Mouse (Mus musculus): ENCODE results near the gene Ppp3r1. TPM values are rescaled to one million over a fixed set of nuclear protein-coding genes. Genes with fewer than 3 reads are reported as not detected.

The Ppp3r1 gene
- polyA plus RNA-seq, 1 experiment from 2014 or later: 84.6 TPM

DNA sequence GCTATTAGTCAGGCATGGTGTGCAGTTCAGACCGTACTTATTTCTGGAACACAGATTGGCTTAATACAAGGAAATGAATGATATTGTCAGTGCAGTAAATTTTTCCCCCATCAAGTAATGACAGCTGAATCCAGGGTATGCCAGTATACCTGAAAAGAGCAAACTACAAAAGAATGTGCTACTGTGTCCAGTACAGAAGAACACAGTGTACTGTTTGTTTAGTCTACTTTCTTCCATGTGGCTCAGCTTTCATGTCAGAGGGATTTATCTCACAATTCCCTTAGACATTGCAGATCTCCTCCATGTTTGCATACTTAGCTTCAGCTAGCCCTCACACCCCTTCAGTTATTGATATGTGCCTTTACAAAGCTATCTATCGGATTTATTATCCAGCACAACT lies 10.2 kb downstream of the Ppp3r1 start:
- H3K4me2 ChIP-seq (replicated peaks; ENCODE audit: low read depth, low read length): no peak overlapping the region
- ATAC-seq (ENCODE audit: low FRiP score, low TSS enrichment): peak; percentile 24; the same call in 1 of the 2 replicates
- H3K4me1 ChIP-seq (ENCODE audit: insufficient read depth, low read length): peaks cover 36% of the 10 kb centered on the region
- H3K9ac ChIP-seq (replicated peaks; ENCODE audit: low read length): no peak overlapping the region
- H3K27me3 ChIP-seq (ENCODE audit: insufficient read depth, low read length): no peaks in the 10 kb centered on the region
- no peak overlapping the region for H3K4me3 ChIP-seq (ENCODE audit: low read length)
- H3K9me3 ChIP-seq (ENCODE audit: low read length): peaks cover 5% of the 10 kb centered on the region; the same call in 1 of the 2 replicates
- 74% methylated on average over 2 of the region's 2 CpGs for WGBS
- no peak overlapping the region for H3K27ac ChIP-seq (ENCODE audit: low read length)
- peaks cover 5% of the 10 kb centered on the region; the same call in 1 of the 2 replicates for H3K36me3 ChIP-seq (ENCODE audit: insufficient read depth, low read length)

DNA sequence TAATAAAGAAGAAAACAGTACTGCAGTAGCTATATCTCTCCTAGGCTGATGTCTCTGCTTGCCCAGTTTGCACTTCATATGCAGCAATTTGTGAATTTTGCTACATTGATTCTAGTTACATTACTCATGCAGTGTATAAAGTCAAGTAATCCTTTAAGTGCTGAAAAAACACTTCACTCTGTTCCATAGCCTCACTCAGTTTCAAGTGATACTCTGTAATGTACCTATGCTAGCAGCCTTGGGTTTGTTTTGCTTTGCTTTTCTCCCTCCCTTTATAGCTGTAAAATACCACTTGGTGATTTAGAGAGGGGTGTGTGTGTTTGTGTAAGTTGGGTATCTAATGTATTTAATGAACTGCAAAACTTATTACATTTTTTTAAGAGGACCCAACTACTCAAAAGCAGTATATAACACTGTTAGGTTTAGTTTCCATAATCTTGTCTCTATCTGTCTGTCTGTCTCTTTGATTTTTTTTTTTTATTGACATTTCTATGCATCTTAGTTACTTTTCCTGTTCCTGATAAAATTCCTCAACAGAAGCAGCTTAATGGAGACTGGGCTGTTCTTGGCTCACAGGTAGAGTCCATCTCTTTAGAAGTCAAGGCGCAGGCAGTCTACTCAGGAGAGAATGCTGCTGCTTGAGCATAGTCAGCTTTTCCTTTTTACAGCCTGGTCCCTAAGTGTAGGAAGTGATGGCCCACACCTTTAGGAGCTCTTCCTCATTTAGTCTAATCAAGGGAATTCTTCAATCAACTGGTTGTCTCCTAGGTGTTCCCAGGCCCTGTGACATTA lies 12.1 kb downstream of the Ppp3r1 start:
- Histone ChIP-seq H3K4me1 (ENCODE audit: insufficient read depth, low read length) (peaks cover 23% of the 10 kb centered on the region), H3K27ac (ENCODE audit: low read length) (no peak overlapping the region), H3K9ac (replicated peaks; ENCODE audit: low read length) (no peak overlapping the region), H3K4me2 (replicated peaks; ENCODE audit: low read depth, low read length) (no peak overlapping the region), H3K4me3 (ENCODE audit: low read length) (no peak overlapping the region), H3K9me3 (ENCODE audit: low read length) (peaks cover 7% of the 10 kb centered on the region; the same call in 1 of the 2 replicates), H3K36me3 (ENCODE audit: insufficient read depth, low read length) (peaks cover 5% of the 10 kb centered on the region; the same call in 1 of the 2 replicates), H3K27me3 (ENCODE audit: insufficient read depth, low read length) (no peaks in the 10 kb centered on the region)
- no peak for ATAC-seq (ENCODE audit: low FRiP score, low TSS enrichment)
- 91% methylated on average over 1 of the region's 1 CpGs for WGBS

DNA sequence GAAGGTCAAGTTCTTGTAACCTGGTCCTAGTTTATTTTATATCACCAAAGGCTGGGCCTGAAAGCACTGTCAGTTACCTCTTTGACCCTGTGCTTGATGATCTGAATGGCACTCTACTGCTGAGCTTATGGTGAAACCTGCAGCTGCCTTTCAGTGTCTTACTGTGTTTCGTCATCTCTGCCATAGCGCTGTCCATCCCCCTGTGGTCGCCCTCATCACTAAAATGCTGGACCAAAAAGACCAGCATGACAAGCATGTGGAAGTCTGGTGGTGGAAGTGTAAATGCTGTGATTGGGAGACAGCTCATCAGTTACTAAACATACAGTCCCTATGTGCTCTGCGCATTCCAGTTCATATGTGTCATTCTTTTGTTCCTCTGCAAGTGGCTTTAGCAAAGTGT lies 13.2 kb downstream of the Ppp3r1 start:
- peaks cover 5% of the 10 kb centered on the region; the same call in 1 of the 2 replicates for H3K36me3 ChIP-seq (ENCODE audit: insufficient read depth, low read length)
- H3K4me2 ChIP-seq (replicated peaks; ENCODE audit: low read depth, low read length): no peak overlapping the region
- H3K9ac ChIP-seq (replicated peaks; ENCODE audit: low read length): no peak overlapping the region
- no peaks in the 10 kb centered on the region for H3K27me3 ChIP-seq (ENCODE audit: insufficient read depth, low read length)
- no peak for ATAC-seq (ENCODE audit: low FRiP score, low TSS enrichment)
- no peak overlapping the region for H3K4me3 ChIP-seq (ENCODE audit: low read length)
- WGBS: 89% methylated on average over 4 of the region's 4 CpGs
- peaks cover 7% of the 10 kb centered on the region; the same call in 1 of the 2 replicates for H3K9me3 ChIP-seq (ENCODE audit: low read length)
- peaks cover 12% of the 10 kb centered on the region for H3K4me1 ChIP-seq (ENCODE audit: insufficient read depth, low read length)
- H3K27ac ChIP-seq (ENCODE audit: low read length): no peak overlapping the region

DNA sequence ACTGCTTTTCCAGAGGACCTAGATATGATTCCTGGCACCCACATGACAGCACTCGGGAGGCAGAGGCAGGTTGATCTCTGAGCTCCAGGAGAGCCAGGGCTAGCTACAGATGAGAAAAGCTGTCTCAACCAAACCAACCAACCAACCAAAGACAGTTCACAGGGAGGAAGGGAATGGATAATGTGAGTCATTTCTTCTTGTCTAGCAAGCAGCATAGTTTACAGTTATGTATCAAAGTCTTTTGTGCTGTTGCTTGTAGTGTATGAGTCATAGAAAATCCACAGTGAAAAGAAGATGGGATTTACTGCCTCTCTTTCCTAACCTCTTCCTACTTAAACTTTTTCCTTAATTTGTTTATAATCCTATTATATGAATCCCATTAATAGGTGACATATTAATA lies 17.6 kb downstream of the Ppp3r1 start:
- 100% methylated on average over 1 of the region's 1 CpGs for WGBS
- no peaks in the 10 kb centered on the region for H3K27me3 ChIP-seq (ENCODE audit: insufficient read depth, low read length)

DNA sequence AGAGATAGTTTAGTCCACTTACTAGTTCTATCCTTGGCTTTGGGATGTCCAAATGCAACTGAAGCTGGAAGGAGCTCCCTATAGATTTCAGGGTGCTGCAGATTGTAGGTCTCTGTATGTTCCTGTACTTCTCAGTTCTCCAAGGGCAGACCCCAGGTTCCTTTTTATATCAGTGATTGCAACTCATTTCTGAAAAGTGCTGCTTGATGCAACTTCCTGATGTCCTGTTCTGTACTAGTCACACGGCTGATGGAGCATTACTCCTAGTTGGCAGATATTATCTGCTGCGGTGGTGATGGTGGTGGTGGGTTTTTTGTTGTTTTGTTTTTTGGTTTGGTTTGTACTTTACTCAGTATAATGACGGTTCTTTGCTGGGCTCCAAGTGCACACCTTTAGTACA lies 21.7 kb downstream of the Ppp3r1 start:
- H3K9ac ChIP-seq (replicated peaks; ENCODE audit: low read length): no peak overlapping the region
- H3K27ac ChIP-seq (ENCODE audit: low read length): no peak overlapping the region
- ATAC-seq (ENCODE audit: low FRiP score, low TSS enrichment): no peak
- no peaks in the 10 kb centered on the region; the same call in 1 of the 2 replicates for H3K9me3 ChIP-seq (ENCODE audit: low read length)
- H3K36me3 ChIP-seq (ENCODE audit: insufficient read depth, low read length): no peaks in the 10 kb centered on the region
- 85% methylated on average over 3 of the region's 3 CpGs for WGBS
- H3K27me3 ChIP-seq (ENCODE audit: insufficient read depth, low read length): no peaks in the 10 kb centered on the region
- H3K4me1 ChIP-seq (ENCODE audit: insufficient read depth, low read length): no peaks in the 10 kb centered on the region
- H3K4me2 ChIP-seq (replicated peaks; ENCODE audit: low read depth, low read length): no peak overlapping the region
- H3K4me3 ChIP-seq (ENCODE audit: low read length): no peak overlapping the region

More for the DNA sequence above, 17.6 kb downstream of the Ppp3r1 start:
- H3K27ac ChIP-seq (ENCODE audit: low read length): no peak overlapping the region
- no peaks in the 10 kb centered on the region for H3K4me1 ChIP-seq (ENCODE audit: insufficient read depth, low read length)
- H3K36me3 ChIP-seq (ENCODE audit: insufficient read depth, low read length): peaks cover 5% of the 10 kb centered on the region; the same call in 1 of the 2 replicates
- H3K9ac ChIP-seq (replicated peaks; ENCODE audit: low read length): no peak overlapping the region
- H3K4me3 ChIP-seq (ENCODE audit: low read length): no peak overlapping the region
- no peak overlapping the region for H3K4me2 ChIP-seq (replicated peaks; ENCODE audit: low read depth, low read length)
- no peak for ATAC-seq (ENCODE audit: low FRiP score, low TSS enrichment)
- peaks cover 7% of the 10 kb centered on the region; the same call in 1 of the 2 replicates for H3K9me3 ChIP-seq (ENCODE audit: low read length)

DNA sequence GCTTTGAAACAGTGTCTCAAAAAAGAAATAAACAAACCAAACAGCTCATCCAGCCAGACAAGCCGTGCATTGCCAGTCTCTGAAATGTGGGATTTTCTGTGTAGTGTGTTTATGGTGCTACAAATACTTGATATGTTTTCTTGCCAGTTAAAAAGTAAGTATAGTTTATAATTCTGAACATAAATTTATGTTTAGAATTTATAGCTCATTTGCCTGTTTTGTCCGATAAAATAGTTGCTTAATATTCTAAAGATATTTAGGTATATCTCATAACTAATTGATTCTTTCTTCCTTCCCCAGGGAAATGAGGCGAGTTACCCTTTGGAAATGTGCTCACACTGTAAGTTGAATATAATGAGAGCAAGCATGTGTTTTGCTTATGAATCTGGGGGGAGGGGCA lies 22.7 kb downstream of the Ppp3r1 start, which contains the start of gene Wdr92:
TSS of gene Wdr92 (plus strand) at position 301 of the 400 bp plus-strand sequence.
- no peak within 1 kb of the TSS for H3K27ac ChIP-seq (ENCODE audit: low read length)
- H3K36me3 ChIP-seq (ENCODE audit: insufficient read depth, low read length): no peaks in the 10 kb centered on the region
- ATAC-seq (ENCODE audit: low FRiP score, low TSS enrichment): no peak
- H3K9me3 ChIP-seq (ENCODE audit: low read length): no peaks in the 10 kb centered on the region
- H3K4me1 ChIP-seq (ENCODE audit: insufficient read depth, low read length): no peaks in the 10 kb centered on the region
- H3K27me3 ChIP-seq (ENCODE audit: insufficient read depth, low read length): no peaks in the 10 kb centered on the region
- H3K9ac ChIP-seq (replicated peaks; ENCODE audit: low read length): no peak within 1 kb of the TSS
- no peak within 1 kb of the TSS for H3K4me3 ChIP-seq (ENCODE audit: low read length)
- H3K4me2 ChIP-seq (replicated peaks; ENCODE audit: low read depth, low read length): no peak within 1 kb of the TSS
- 89% methylated on average over 3 of the region's 3 CpGs for WGBS

DNA sequence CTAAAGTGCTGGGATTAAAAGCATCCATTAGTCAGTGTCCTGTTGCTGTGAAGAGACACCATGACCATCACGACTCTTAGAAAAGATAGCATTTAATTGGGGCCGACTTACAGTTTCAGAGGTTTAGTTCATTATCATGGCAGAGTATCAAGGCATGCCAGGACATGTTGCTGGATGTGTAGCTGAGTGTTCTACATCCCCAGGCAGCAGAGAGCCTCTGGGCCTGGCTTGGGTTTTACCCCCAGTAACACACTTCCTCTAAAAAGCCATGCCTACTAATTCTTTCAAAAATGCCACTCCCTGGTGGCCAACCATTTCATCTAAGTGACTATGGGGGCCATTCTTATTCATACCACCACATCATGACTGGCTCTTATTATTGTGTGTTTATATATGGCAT lies 24.1 kb downstream of the Ppp3r1 start:
- WGBS: 96% methylated on average over 2 of the region's 2 CpGs
- H3K9ac ChIP-seq (replicated peaks; ENCODE audit: low read length): no peak overlapping the region
- H3K4me2 ChIP-seq (replicated peaks; ENCODE audit: low read depth, low read length): no peak overlapping the region
- no peak overlapping the region for H3K4me3 ChIP-seq (ENCODE audit: low read length)
- H3K27ac ChIP-seq (ENCODE audit: low read length): no peak overlapping the region
- ATAC-seq (ENCODE audit: low FRiP score, low TSS enrichment): no peak
- H3K9me3 ChIP-seq (ENCODE audit: low read length): no peaks in the 10 kb centered on the region
- no peaks in the 10 kb centered on the region for H3K36me3 ChIP-seq (ENCODE audit: insufficient read depth, low read length)
- no peaks in the 10 kb centered on the region for H3K4me1 ChIP-seq (ENCODE audit: insufficient read depth, low read length)
- no peaks in the 10 kb centered on the region for H3K27me3 ChIP-seq (ENCODE audit: insufficient read depth, low read length)

DNA sequence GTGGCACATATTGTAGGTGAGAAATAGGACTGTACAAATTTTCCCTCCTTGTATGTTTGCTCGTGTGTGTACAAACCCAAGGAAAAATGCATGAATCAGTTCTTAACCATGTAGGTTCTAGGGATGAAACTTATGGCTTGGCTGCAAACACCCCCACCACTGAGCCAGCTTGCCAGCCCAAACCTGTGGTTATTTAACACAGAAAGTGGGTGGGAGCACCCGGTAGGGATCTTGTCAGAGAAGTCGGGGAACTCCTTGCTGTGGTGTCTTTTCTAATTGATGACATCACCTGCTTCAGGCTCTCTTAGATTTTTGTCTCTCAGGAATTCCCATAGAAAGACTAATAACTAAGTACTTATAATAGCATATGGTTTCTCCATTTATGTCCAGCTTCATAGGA lies 28.6 kb downstream of the Ppp3r1 start:
- Histone ChIP-seq H3K4me3 (ENCODE audit: low read length) (no peak overlapping the region), H3K27ac (ENCODE audit: low read length) (no peak overlapping the region), H3K36me3 (ENCODE audit: insufficient read depth, low read length) (no peaks in the 10 kb centered on the region), H3K9ac (replicated peaks; ENCODE audit: low read length) (no peak overlapping the region), H3K9me3 (ENCODE audit: low read length) (no peaks in the 10 kb centered on the region), H3K4me2 (replicated peaks; ENCODE audit: low read depth, low read length) (no peak overlapping the region), H3K27me3 (ENCODE audit: insufficient read depth, low read length) (no peaks in the 10 kb centered on the region), H3K4me1 (ENCODE audit: insufficient read depth, low read length) (peaks cover 7% of the 10 kb centered on the region; the same call in 1 of the 2 replicates)
- 88% methylated on average over 3 of the region's 3 CpGs for WGBS
- ATAC-seq (ENCODE audit: low FRiP score, low TSS enrichment): no peak

DNA sequence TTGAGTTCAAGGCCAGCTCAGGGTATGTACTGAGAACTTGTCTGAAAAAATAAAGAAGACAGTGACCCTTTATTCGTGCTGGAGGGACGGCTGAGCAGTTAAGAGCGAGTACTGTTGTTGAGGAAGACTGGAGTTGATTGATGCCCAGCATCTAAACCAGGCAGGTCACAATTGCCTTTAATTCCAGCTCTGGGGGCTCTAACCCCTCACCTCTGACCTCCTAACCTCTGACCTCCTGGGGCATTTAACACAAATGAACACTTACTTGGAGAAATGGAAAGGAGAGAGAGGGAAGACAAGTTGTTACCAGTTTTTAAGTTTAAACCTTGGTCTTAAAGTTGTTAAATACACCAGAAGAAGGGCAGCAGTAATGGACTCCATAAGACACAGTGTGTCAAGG lies 29.7 kb downstream of the Ppp3r1 start:
- H3K27ac ChIP-seq (ENCODE audit: low read length): no peak overlapping the region
- no peaks in the 10 kb centered on the region for H3K36me3 ChIP-seq (ENCODE audit: insufficient read depth, low read length)
- no peaks in the 10 kb centered on the region for H3K9me3 ChIP-seq (ENCODE audit: low read length)
- no peaks in the 10 kb centered on the region for H3K27me3 ChIP-seq (ENCODE audit: insufficient read depth, low read length)
- no peak overlapping the region for H3K4me2 ChIP-seq (replicated peaks; ENCODE audit: low read depth, low read length)
- no peak overlapping the region for H3K4me3 ChIP-seq (ENCODE audit: low read length)
- ATAC-seq (ENCODE audit: low FRiP score, low TSS enrichment): no peak
- 65% methylated on average over 3 of the region's 3 CpGs for WGBS
- H3K9ac ChIP-seq (replicated peaks; ENCODE audit: low read length): no peak overlapping the region
- peaks cover 7% of the 10 kb centered on the region; the same call in 1 of the 2 replicates for H3K4me1 ChIP-seq (ENCODE audit: insufficient read depth, low read length)
